In the genomic region with DNA sequence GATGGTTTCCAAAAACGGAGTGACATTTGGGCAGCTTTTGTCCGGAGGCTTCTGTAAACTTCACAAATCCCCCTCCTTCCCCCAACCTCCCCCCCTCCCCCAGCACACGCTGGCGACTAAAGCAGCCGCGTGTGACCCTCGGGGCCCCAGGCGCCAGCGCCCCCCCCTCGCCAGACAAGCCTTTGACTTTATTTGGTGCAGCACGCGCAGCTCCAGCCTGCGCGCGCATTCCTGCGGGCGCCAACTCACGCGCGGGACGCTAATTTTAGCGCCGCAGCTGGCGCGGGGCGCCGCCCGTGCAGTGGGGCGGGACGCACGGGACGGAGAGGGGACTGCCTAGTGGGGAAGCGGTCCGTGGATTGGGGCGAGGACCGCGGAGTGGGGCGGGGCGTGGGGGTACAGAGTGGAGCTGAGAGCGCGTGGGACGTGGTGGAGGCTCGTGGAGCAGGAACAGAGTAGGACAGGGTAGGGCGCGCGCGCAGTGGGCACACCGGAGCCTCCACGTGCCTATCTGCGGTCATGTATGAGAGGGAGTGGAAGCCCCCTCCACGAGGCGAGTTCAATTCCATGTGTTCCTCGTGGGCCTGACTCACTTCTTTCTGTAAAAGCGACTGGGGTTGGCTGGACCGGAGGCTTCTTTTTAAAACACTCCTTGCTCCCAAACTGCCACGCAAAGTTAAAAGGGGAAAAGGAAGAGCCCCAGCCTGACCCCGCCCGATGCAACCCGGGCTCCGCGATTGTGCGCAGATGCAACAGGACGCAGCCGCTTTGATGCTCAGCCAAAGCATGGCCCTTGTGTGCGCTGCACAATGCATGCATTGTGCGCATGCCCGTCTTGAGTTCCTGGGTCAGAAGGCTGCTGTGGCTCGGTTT, we compare ENCODE assay signal across 8 mouse cellular contexts. TPM values are rescaled to one million over a fixed set of nuclear protein-coding genes. Genes with fewer than 3 reads are reported as not detected.
A peak's percentile ranks its signal among the peaks of the same experiment; 100 is the strongest.
DNase-seq lines count a peak whose midpoint lies in the region; ATAC-seq and TF ChIP-seq lines count a peak whose summit lies in the region.

No protein-coding gene starts in this region.

- H3K79me2 ChIP-seq in myocyte (ENCODE audit: control insufficient read depth, insufficient read depth): peaks cover 48% of the 10 kb centered on the region

- H3K4me1 ChIP-seq in forebrain, embryonic 10.5 days: peaks cover 65% of the 10 kb centered on the region
- peaks cover 65% of the 10 kb centered on the region for H3K4me1 ChIP-seq in heart, embryonic 13.5 days
- H3K4me1 ChIP-seq in kidney, embryonic 15.5 days: peaks cover 64% of the 10 kb centered on the region
- H3K4me1 ChIP-seq in liver, embryonic 12.5 days: peaks cover 67% of the 10 kb centered on the region
- peaks cover 26% of the 10 kb centered on the region; the same call in 1 of the 2 replicates for H3K4me1 ChIP-seq in stomach, embryonic 14.5 days (ENCODE audit: control insufficient read depth, insufficient read depth, low read length)

- ATAC-seq in heart, embryonic 13.5 days (ENCODE audit: extremely low read depth, insufficient number of reproducible peaks, low FRiP score, low TSS enrichment): peak; percentile 70
- peak; percentile 83 for ATAC-seq in kidney, embryonic 15.5 days (replicated peaks; ENCODE audit: low FRiP score)
- peak; percentile 73 for ATAC-seq in liver, embryonic 12.5 days
- peak; percentile 72 for ATAC-seq in stomach, embryonic 14.5 days (ENCODE audit: insufficient number of reproducible peaks, insufficient read depth, low FRiP score, low read depth)

- peaks cover 25% of the 10 kb centered on the region for H3K36me3 ChIP-seq in forebrain, embryonic 10.5 days (replicated peaks)
- H3K36me3 ChIP-seq in heart, embryonic 13.5 days: peaks cover 40% of the 10 kb centered on the region
- H3K36me3 ChIP-seq in kidney, embryonic 15.5 days: peaks cover 25% of the 10 kb centered on the region
- H3K36me3 ChIP-seq in liver, embryonic 12.5 days: peaks cover 28% of the 10 kb centered on the region
- peaks cover 27% of the 10 kb centered on the region for H3K36me3 ChIP-seq in myocyte (ENCODE audit: control insufficient read depth, insufficient read depth)
- peaks cover 11% of the 10 kb centered on the region; the same call in 1 of the 2 replicates for H3K36me3 ChIP-seq in stomach, embryonic 14.5 days (ENCODE audit: control insufficient read depth, insufficient read depth, low read length)

- no peak for TF ChIP-seq POLR2A in brain, embryonic 14.5 days (IDR thresholded peaks at IDR 0.05; ENCODE audit: borderline replicate concordance, extremely low read depth, insufficient read depth, insufficient read length, poor library complexity, severe bottlenecking)
- TF ChIP-seq POLR2A in myocyte (IDR thresholded peaks at IDR 0.05; ENCODE audit: insufficient read length, low read depth): peak; percentile 61

- WGBS in forebrain, embryonic 10.5 days: under 1% methylated on average over 68 of the region's 68 CpGs
- under 1% methylated on average over 68 of the region's 68 CpGs for WGBS in heart, embryonic 13.5 days
- under 1% methylated on average over 64 of the region's 68 CpGs for WGBS in kidney, embryonic 15.5 days
- WGBS in liver, embryonic 12.5 days (ENCODE audit: insufficient replicate concordance): 2% methylated on average over 68 of the region's 68 CpGs
- WGBS in stomach, embryonic 14.5 days: under 1% methylated on average over 61 of the region's 68 CpGs

- peaks cover 5% of the 10 kb centered on the region; the same call in 1 of the 2 replicates for H3K9me3 ChIP-seq in forebrain, embryonic 10.5 days
- H3K9me3 ChIP-seq in heart, embryonic 13.5 days: no peaks in the 10 kb centered on the region
- peaks cover 3% of the 10 kb centered on the region; the same call in 1 of the 2 replicates for H3K9me3 ChIP-seq in kidney, embryonic 15.5 days (replicated peaks)
- 0 out of 2 replicates have a peak, but pooled peaks cover 4% of the 10 kb centered on the region for H3K9me3 ChIP-seq in liver, embryonic 12.5 days (replicated peaks)
- H3K9me3 ChIP-seq in stomach, embryonic 14.5 days (ENCODE audit: control insufficient read depth, low read depth, low read length): peaks cover 6% of the 10 kb centered on the region; the same call in 1 of the 2 replicates

- no peaks in the 10 kb centered on the region for H3K27me3 ChIP-seq in forebrain, embryonic 10.5 days (ENCODE audit: poor library complexity, severe bottlenecking)
- H3K27me3 ChIP-seq in heart, embryonic 13.5 days (replicated peaks): no peaks in the 10 kb centered on the region
- no peaks in the 10 kb centered on the region for H3K27me3 ChIP-seq in kidney, embryonic 15.5 days
- no peaks in the 10 kb centered on the region for H3K27me3 ChIP-seq in liver, embryonic 12.5 days (replicated peaks)
- H3K27me3 ChIP-seq in myocyte (ENCODE audit: control insufficient read depth, insufficient read depth, insufficient read length): no peaks in the 10 kb centered on the region
- H3K27me3 ChIP-seq in stomach, embryonic 14.5 days (ENCODE audit: control insufficient read depth, insufficient read depth, low read length): no peaks in the 10 kb centered on the region

- peak overlapping the region; percentile 99 for H3K27ac ChIP-seq in forebrain, embryonic 10.5 days
- peak overlapping the region; percentile 100 for H3K27ac ChIP-seq in heart, embryonic 13.5 days (replicated peaks)
- H3K27ac ChIP-seq in kidney, embryonic 15.5 days: peak overlapping the region; percentile 99
- H3K27ac ChIP-seq in liver, embryonic 12.5 days: peak overlapping the region; percentile 89
- H3K27ac ChIP-seq in stomach, embryonic 14.5 days (ENCODE audit: low read length): peak overlapping the region; percentile 96

- peak; percentile 87 for DNase-seq in CD4-positive, CD25-positive, alpha-beta regulatory T cell, adult 2 months (ENCODE audit: low read depth, low spot score)
- DNase-seq in brain, embryonic 14.5 days (ENCODE audit: low read depth): peak; percentile 96
- peak; percentile 84 for DNase-seq in forebrain, embryonic 10.5 days (ENCODE audit: extremely low spot score, low spot score)

- peak overlapping the region; percentile 96 for H3K4me2 ChIP-seq in heart, embryonic 13.5 days
- peak overlapping the region; percentile 98 for H3K4me2 ChIP-seq in kidney, embryonic 15.5 days
- peak overlapping the region; percentile 99 for H3K4me2 ChIP-seq in liver, embryonic 12.5 days
- H3K4me2 ChIP-seq in myocyte (ENCODE audit: low read depth): peak overlapping the region; percentile 96
- H3K4me2 ChIP-seq in stomach, embryonic 14.5 days (replicated peaks; ENCODE audit: low read depth, low read length): peak overlapping the region; percentile 86

- H3K4me3 ChIP-seq in forebrain, embryonic 10.5 days: peak overlapping the region; percentile 73
- peak overlapping the region; percentile 57 for H3K4me3 ChIP-seq in heart, embryonic 13.5 days
- peak overlapping the region; percentile 53 for H3K4me3 ChIP-seq in kidney, embryonic 15.5 days (replicated peaks)
- peak overlapping the region; percentile 66 for H3K4me3 ChIP-seq in liver, embryonic 12.5 days
- peak overlapping the region; percentile 13 for H3K4me3 ChIP-seq in myocyte
- peak overlapping the region; percentile 38 for H3K4me3 ChIP-seq in stomach, embryonic 14.5 days (ENCODE audit: low read depth, low read length)

- H3ac ChIP-seq in myocyte (ENCODE audit: control insufficient read depth, insufficient read length): no peak overlapping the region

- peak overlapping the region; percentile 95 for H3K9ac ChIP-seq in heart, embryonic 13.5 days
- peak overlapping the region; percentile 71 for H3K9ac ChIP-seq in kidney, embryonic 15.5 days
- H3K9ac ChIP-seq in liver, embryonic 12.5 days: peak overlapping the region; percentile 85
- H3K9ac ChIP-seq in stomach, embryonic 14.5 days (replicated peaks; ENCODE audit: low read depth, low read length): peak overlapping the region; percentile 56

- TF ChIP-seq CTCF in brain, embryonic 14.5 days (IDR thresholded peaks at IDR 0.05; ENCODE audit: borderline replicate concordance, extremely low read depth, insufficient read depth, insufficient read length): no peak

TF ChIP-seq in myocyte, 11 proteins besides CTCF, POLR2A, EP300 and RAD21:
- TF ChIP-seq MAX (IDR thresholded peaks at IDR 0.05; ENCODE audit: low read depth) (no peak), TCF3 (IDR thresholded peaks at IDR 0.05; ENCODE audit: insufficient read length, low read depth) (peak; percentile 49), CEBPB (IDR thresholded peaks at IDR 0.05; ENCODE audit: insufficient read depth, poor library complexity, severe bottlenecking) (no peak), USF1 (IDR thresholded peaks at IDR 0.05; ENCODE audit: low read depth) (no peak), TCF12 (IDR thresholded peaks at IDR 0.05; ENCODE audit: insufficient read depth, poor library complexity, severe bottlenecking) (peak; percentile 80), REST (IDR thresholded peaks at IDR 0.05; ENCODE audit: insufficient read depth, insufficient read length) (no peak), MYOD1 (IDR thresholded peaks at IDR 0.05; ENCODE audit: control insufficient read depth in 1 of 3, insufficient read length in 2 of 3, low read depth in 2 of 3) (peak in 2 of 3 experiments; percentile 75 to 90), POLR2AphosphoS2 (IDR thresholded peaks at IDR 0.05; ENCODE audit: insufficient read length, low read depth) (peak; percentile 87), SRF (IDR thresholded peaks at IDR 0.05; ENCODE audit: control insufficient read depth, insufficient read length, low read depth) (peak; percentile 90), E2F4 (IDR thresholded peaks at IDR 0.05; ENCODE audit: insufficient read depth) (peak; percentile 46), MYOG (IDR thresholded peaks at IDR 0.05; ENCODE audit: control insufficient read depth in 1 of 3, insufficient read depth in 1 of 3, insufficient read length in 2 of 3, low read depth in 2 of 3) (peak; percentile 60 to 98 (median 96))

RNA-seq across cellular contexts. Expression of gene Irf2bp2, which starts 9.6 kb away (rescaled TPM):
- polyA plus RNA-seq in brain, embryonic 14.5 days (2012; rRNA removed): 37.3 and 39.6 TPM in 2 replicates
- 3.0 and 3.4 TPM in 2 replicates for polyA plus RNA-seq in forebrain, embryonic 10.5 days (2016; fragmentation: Nextera tagmentation; extraction: Ambion mirVana)
- polyA plus RNA-seq in heart, embryonic 13.5 days (2015; fragmentation: Nextera tagmentation; extraction: Ambion mirVana): 6.5 and 7.5 TPM in 2 replicates
- 12.3 and 13.3 TPM in 2 replicates for polyA plus RNA-seq in kidney, embryonic 15.5 days (2015; fragmentation: Nextera tagmentation; extraction: Ambion mirVana)
- polyA plus RNA-seq in liver, embryonic 12.5 days (2016; fragmentation: Nextera tagmentation; extraction: Ambion mirVana): 5.5 and 5.6 TPM in 2 replicates
- polyA plus RNA-seq in myocyte (2012; fragmentation: generic; extraction: Trizol): 16.8 TPM
- polyA plus RNA-seq in stomach, embryonic 14.5 days (2014; fragmentation: Nextera tagmentation; extraction: Ambion mirVana): 9.7 and 10.0 TPM in 2 replicates

Comparison
In these comparisons a context has a peak if more than half of its experiments do, and no peak if none do; other contexts are left out.
1. Peak in every context shown above with its lines: DNase-seq, ATAC-seq, H3K4me3 ChIP-seq and H3K27ac ChIP-seq.
2. H3K4me3 ChIP-seq: peak in every context shown above with its lines; median percentile 73 in forebrain, embryonic 10.5 days; 66 in liver, embryonic 12.5 days; 57 in heart, embryonic 13.5 days; 53 in kidney, embryonic 15.5 days; 38 in stomach, embryonic 14.5 days; 13 in myocyte.